Mouse (Mus musculus) CD8-positive naive resting alpha-beta T cell, adult 57 days (primary cell): ENCODE data around the gene Utp15. TPM values are rescaled to one million over a fixed set of nuclear protein-coding genes. Genes with fewer than 3 reads are reported as not detected.

Source experiments
- total RNA-seq: library from RNA; stranded (reverse); gene quantifications from one replicate; pipeline ENCODE4 v1.2.4, GENCODE M21; 2023

Utp15 gene
- total RNA-seq, result 37.3 TPM

GRCm38 (mm10) chr13:98262636-98263457 is at the start of gene Utp15, which contains the start of gene Ankra2:
Gene Utp15 (minus strand): TSS chr13:98263041.
Gene Ankra2 (plus strand): TSS chr13:98263074.

GRCm38 (mm10) chr13:98279686-98280085 is 16.8 kb upstream of the Utp15 start, which contains the start of gene Gm21976:
Gene Gm21976 (plus strand): TSS chr13:98279887.

GRCm38 (mm10) chr13:98205771-98206545 is 56.9 kb downstream of the Utp15 start, which contains the start of gene Arhgef28:
Gene Arhgef28 (minus strand): TSS chr13:98206439.

Other genes starting within 250 kb of the Utp15 start
- not detected for gene Arhgef28, start 56.6 kb downstream of the Utp15 start, total RNA-seq
- gene Ankra2, start within 50 bp of the Utp15 start, total RNA-seq, result 31.6 TPM
- gene Gm21976, start 16.8 kb upstream of the Utp15 start, total RNA-seq, result not detected
- gene Btf3, start 54.0 kb upstream of the Utp15 start, total RNA-seq, result 395 TPM
- 0.09 TPM for gene Foxd1, start 91.2 kb upstream of the Utp15 start, total RNA-seq
- gene Gm10320, start 229.0 kb upstream of the Utp15 start, total RNA-seq, result not detected